Mouse (Mus musculus): ENCODE measurements around the gene Mast4. TPM values are rescaled to one million over a fixed set of nuclear protein-coding genes. Genes with fewer than 3 reads are reported as not detected.

Gene Mast4
- polyA plus RNA-seq, 1 experiment from 2014 or later = 41.8 TPM

GRCm38 (mm10) chr13:102892783-102893182 is 441.5 kb downstream of the Mast4 start:
- H3K9ac ChIP-seq (replicated peaks; ENCODE audit: low read length) = no peak overlapping the region

GRCm38 (mm10) chr13:102889989-102890388 is 444.3 kb downstream of the Mast4 start:
- Histone ChIP-seq H3K36me3 (ENCODE audit: control insufficient read depth, insufficient read depth, low read length) (no peaks in the 10 kb centered on the region), H3K4me1 (ENCODE audit: control insufficient read depth, insufficient read depth, low read length) (peaks cover 10% of the 10 kb centered on the region), H3K4me2 (ENCODE audit: low read length) (no peak overlapping the region), H3K27ac (replicated peaks; ENCODE audit: low read depth, low read length) (no peak overlapping the region), H3K9me3 (ENCODE audit: control insufficient read depth, low read length) (no peaks in the 10 kb centered on the region), H3K9ac (replicated peaks; ENCODE audit: low read length) (no peak overlapping the region), H3K27me3 (ENCODE audit: control insufficient read depth, insufficient read depth, low read length) (no peaks in the 10 kb centered on the region), H3K4me3 (replicated peaks; ENCODE audit: low read depth, low read length) (no peak overlapping the region)
- ATAC-seq (ENCODE audit: low FRiP score, low TSS enrichment) (no peak), DNase-seq (no peak)
- WGBS = 81% methylated on average over 10 of the region's 10 CpGs

More at GRCm38 (mm10) chr13:102892783-102893182, 441.5 kb downstream of the Mast4 start:
- H3K27me3 ChIP-seq (ENCODE audit: control insufficient read depth, insufficient read depth, low read length) = no peaks in the 10 kb centered on the region
- 93% methylated on average over 3 of the region's 3 CpGs for WGBS
- no peak for ATAC-seq (ENCODE audit: low FRiP score, low TSS enrichment)
- no peak overlapping the region for H3K4me3 ChIP-seq (replicated peaks; ENCODE audit: low read depth, low read length)
- H3K27ac ChIP-seq (replicated peaks; ENCODE audit: low read depth, low read length) = no peak overlapping the region
- H3K4me2 ChIP-seq (ENCODE audit: low read length) = no peak overlapping the region
- H3K4me1 ChIP-seq (ENCODE audit: control insufficient read depth, insufficient read depth, low read length) = peaks cover 23% of the 10 kb centered on the region
- H3K36me3 ChIP-seq (ENCODE audit: control insufficient read depth, insufficient read depth, low read length) = no peaks in the 10 kb centered on the region
- no peaks in the 10 kb centered on the region for H3K9me3 ChIP-seq (ENCODE audit: control insufficient read depth, low read length)
- DNase-seq = no peak

GRCm38 (mm10) chr13:102889537-102889936 is 444.8 kb downstream of the Mast4 start:
- no peak for DNase-seq
- H3K27me3 ChIP-seq (ENCODE audit: control insufficient read depth, insufficient read depth, low read length) = no peaks in the 10 kb centered on the region
- 89% methylated on average over 13 of the region's 13 CpGs for WGBS
- H3K4me3 ChIP-seq (replicated peaks; ENCODE audit: low read depth, low read length) = no peak overlapping the region
- no peaks in the 10 kb centered on the region for H3K36me3 ChIP-seq (ENCODE audit: control insufficient read depth, insufficient read depth, low read length)
- no peak for ATAC-seq (ENCODE audit: low FRiP score, low TSS enrichment)
- H3K9me3 ChIP-seq (ENCODE audit: control insufficient read depth, low read length) = no peaks in the 10 kb centered on the region
- H3K9ac ChIP-seq (replicated peaks; ENCODE audit: low read length) = no peak overlapping the region
- no peak overlapping the region for H3K4me2 ChIP-seq (ENCODE audit: low read length)
- no peak overlapping the region for H3K27ac ChIP-seq (replicated peaks; ENCODE audit: low read depth, low read length)
- H3K4me1 ChIP-seq (ENCODE audit: control insufficient read depth, insufficient read depth, low read length) = peaks cover 6% of the 10 kb centered on the region

GRCm38 (mm10) chr13:102888895-102889490 is 445.3 kb downstream of the Mast4 start:
- peak overlapping the region; percentile 20; the same call in 1 of the 2 replicates for H3K27ac ChIP-seq (replicated peaks; ENCODE audit: low read depth, low read length)
- H3K4me3 ChIP-seq (replicated peaks; ENCODE audit: low read depth, low read length) = no peak overlapping the region
- 86% methylated on average over 15 of the region's 15 CpGs for WGBS
- peaks cover under 1% of the 10 kb centered on the region; the same call in 1 of the 2 replicates for H3K4me1 ChIP-seq (ENCODE audit: control insufficient read depth, insufficient read depth, low read length)
- no peak for DNase-seq
- H3K9ac ChIP-seq (replicated peaks; ENCODE audit: low read length) = no peak overlapping the region
- no peak for ATAC-seq (ENCODE audit: low FRiP score, low TSS enrichment)
- H3K9me3 ChIP-seq (ENCODE audit: control insufficient read depth, low read length) = no peaks in the 10 kb centered on the region
- H3K36me3 ChIP-seq (ENCODE audit: control insufficient read depth, insufficient read depth, low read length) = no peaks in the 10 kb centered on the region
- H3K4me2 ChIP-seq (ENCODE audit: low read length) = no peak overlapping the region
- H3K27me3 ChIP-seq (ENCODE audit: control insufficient read depth, insufficient read depth, low read length) = no peaks in the 10 kb centered on the region

DNA sequence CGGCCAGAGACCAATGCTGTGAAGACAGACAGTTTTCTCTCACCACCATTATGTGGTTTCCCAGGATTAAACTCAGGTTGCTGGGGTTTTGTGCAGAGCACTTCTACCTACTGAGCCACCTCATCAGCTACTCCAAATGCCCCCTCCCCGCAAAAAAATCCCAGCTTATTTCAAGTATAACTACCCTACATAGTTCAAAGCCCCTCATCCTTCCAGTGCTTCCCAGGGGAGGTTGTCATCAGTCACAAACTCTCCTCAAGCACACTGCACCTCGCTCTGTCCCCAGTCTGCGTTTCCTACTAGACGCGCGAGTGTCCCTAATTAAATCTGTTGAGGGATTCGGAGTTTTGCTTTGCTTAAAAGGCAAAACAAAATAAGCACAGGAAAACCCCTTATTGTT is 446.1 kb downstream of the Mast4 start:
- H3K4me3 ChIP-seq (replicated peaks; ENCODE audit: low read depth, low read length) = no peak overlapping the region
- H3K9me3 ChIP-seq (ENCODE audit: control insufficient read depth, low read length) = no peaks in the 10 kb centered on the region
- peak; percentile 39 for DNase-seq
- no peaks in the 10 kb centered on the region for H3K36me3 ChIP-seq (ENCODE audit: control insufficient read depth, insufficient read depth, low read length)
- no peak overlapping the region for H3K27ac ChIP-seq (replicated peaks; ENCODE audit: low read depth, low read length)
- H3K4me2 ChIP-seq (ENCODE audit: low read length) = no peak overlapping the region
- H3K27me3 ChIP-seq (ENCODE audit: control insufficient read depth, insufficient read depth, low read length) = no peaks in the 10 kb centered on the region
- H3K9ac ChIP-seq (replicated peaks; ENCODE audit: low read length) = no peak overlapping the region
- no peak for ATAC-seq (ENCODE audit: low FRiP score, low TSS enrichment)
- no peaks in the 10 kb centered on the region for H3K4me1 ChIP-seq (ENCODE audit: control insufficient read depth, insufficient read depth, low read length)
- WGBS = 68% methylated on average over 8 of the region's 8 CpGs

DNA sequence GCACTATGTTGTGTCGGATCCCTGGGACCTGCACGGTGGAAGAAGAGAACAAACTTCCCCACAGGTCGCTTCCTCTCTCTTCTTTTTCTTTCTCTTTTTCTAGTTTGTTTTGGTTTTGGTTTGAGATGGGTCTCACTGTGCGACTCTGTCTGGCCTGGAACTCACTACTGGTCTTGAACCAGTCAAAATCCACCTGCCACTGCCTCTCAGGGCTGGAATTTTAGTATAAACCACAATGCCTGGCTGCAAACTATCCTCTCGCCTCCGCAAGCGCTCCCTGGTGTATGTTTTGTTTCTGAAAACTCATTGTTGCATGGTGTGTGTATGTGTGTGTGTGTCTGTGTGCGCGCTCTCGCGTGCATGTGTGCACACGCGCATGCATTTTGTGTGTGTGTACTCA is 446.8 kb downstream of the Mast4 start:
- no peak overlapping the region for H3K27ac ChIP-seq (replicated peaks; ENCODE audit: low read depth, low read length)
- no peak for DNase-seq
- no peaks in the 10 kb centered on the region for H3K4me1 ChIP-seq (ENCODE audit: control insufficient read depth, insufficient read depth, low read length)
- no peak overlapping the region for H3K4me2 ChIP-seq (ENCODE audit: low read length)
- no peaks in the 10 kb centered on the region for H3K36me3 ChIP-seq (ENCODE audit: control insufficient read depth, insufficient read depth, low read length)
- H3K27me3 ChIP-seq (ENCODE audit: control insufficient read depth, insufficient read depth, low read length) = no peaks in the 10 kb centered on the region
- no peak overlapping the region for H3K9ac ChIP-seq (replicated peaks; ENCODE audit: low read length)
- WGBS = 97% methylated on average over 13 of the region's 13 CpGs
- H3K9me3 ChIP-seq (ENCODE audit: control insufficient read depth, low read length) = no peaks in the 10 kb centered on the region
- no peak for ATAC-seq (ENCODE audit: low FRiP score, low TSS enrichment)
- H3K4me3 ChIP-seq (replicated peaks; ENCODE audit: low read depth, low read length) = no peak overlapping the region

DNA sequence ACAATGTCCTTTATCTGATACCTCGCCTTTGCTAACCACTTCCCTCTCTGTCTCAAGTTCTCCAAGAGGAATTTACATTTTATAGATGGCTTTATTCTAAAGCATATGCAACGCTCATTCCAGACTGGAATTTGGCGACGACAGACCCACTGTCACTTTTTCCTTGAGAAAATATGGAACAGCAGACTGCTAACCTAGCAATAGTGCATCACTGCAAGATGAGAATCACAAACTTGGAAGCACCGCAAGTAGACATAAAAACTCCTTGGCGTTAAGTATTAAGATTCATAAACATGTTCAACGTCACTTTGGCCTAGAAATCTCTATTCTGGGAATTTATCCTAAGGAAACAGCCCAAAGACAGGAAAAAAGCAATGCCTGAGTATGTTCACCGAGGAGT is 447.5 kb downstream of the Mast4 start:
- no peak overlapping the region for H3K27ac ChIP-seq (replicated peaks; ENCODE audit: low read depth, low read length)
- H3K4me2 ChIP-seq (ENCODE audit: low read length) = no peak overlapping the region
- H3K4me1 ChIP-seq (ENCODE audit: control insufficient read depth, insufficient read depth, low read length) = no peaks in the 10 kb centered on the region
- ATAC-seq (ENCODE audit: low FRiP score, low TSS enrichment) (no peak), DNase-seq (no peak)
- 60% methylated on average over 8 of the region's 8 CpGs for WGBS
- no peaks in the 10 kb centered on the region for H3K27me3 ChIP-seq (ENCODE audit: control insufficient read depth, insufficient read depth, low read length)
- H3K9me3 ChIP-seq (ENCODE audit: control insufficient read depth, low read length) = no peaks in the 10 kb centered on the region
- no peak overlapping the region for H3K4me3 ChIP-seq (replicated peaks; ENCODE audit: low read depth, low read length)
- H3K9ac ChIP-seq (replicated peaks; ENCODE audit: low read length) = no peak overlapping the region
- H3K36me3 ChIP-seq (ENCODE audit: control insufficient read depth, insufficient read depth, low read length) = no peaks in the 10 kb centered on the region

DNA sequence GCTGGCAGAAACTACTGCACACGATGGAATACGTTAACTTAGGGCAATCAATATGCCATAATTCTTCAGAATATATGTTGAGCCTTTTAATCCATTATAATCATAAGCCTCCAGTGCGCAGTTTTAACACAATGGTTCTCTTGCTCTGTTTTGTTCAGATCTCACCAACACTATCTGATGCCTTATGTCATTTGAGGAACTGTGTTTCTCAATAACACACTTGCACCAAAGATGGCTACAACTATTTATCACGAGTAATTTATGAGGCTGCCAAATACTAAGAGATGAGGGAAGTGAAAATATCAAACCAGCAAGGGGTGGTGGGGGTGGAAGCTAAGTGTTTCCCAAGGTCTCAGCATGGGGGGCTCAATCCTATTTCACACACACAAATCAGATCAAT is 448.1 kb downstream of the Mast4 start:
- H3K27ac ChIP-seq (replicated peaks; ENCODE audit: low read depth, low read length) = no peak overlapping the region
- no peaks in the 10 kb centered on the region for H3K4me1 ChIP-seq (ENCODE audit: control insufficient read depth, insufficient read depth, low read length)
- no peaks in the 10 kb centered on the region for H3K9me3 ChIP-seq (ENCODE audit: control insufficient read depth, low read length)
- no peak overlapping the region for H3K9ac ChIP-seq (replicated peaks; ENCODE audit: low read length)
- H3K36me3 ChIP-seq (ENCODE audit: control insufficient read depth, insufficient read depth, low read length) = no peaks in the 10 kb centered on the region
- no peak for ATAC-seq (ENCODE audit: low FRiP score, low TSS enrichment)
- no peak overlapping the region for H3K4me3 ChIP-seq (replicated peaks; ENCODE audit: low read depth, low read length)
- no peaks in the 10 kb centered on the region for H3K27me3 ChIP-seq (ENCODE audit: control insufficient read depth, insufficient read depth, low read length)
- H3K4me2 ChIP-seq (ENCODE audit: low read length) = no peak overlapping the region
- DNase-seq = no peak
- WGBS = 42% methylated on average over 4 of the region's 4 CpGs

DNA sequence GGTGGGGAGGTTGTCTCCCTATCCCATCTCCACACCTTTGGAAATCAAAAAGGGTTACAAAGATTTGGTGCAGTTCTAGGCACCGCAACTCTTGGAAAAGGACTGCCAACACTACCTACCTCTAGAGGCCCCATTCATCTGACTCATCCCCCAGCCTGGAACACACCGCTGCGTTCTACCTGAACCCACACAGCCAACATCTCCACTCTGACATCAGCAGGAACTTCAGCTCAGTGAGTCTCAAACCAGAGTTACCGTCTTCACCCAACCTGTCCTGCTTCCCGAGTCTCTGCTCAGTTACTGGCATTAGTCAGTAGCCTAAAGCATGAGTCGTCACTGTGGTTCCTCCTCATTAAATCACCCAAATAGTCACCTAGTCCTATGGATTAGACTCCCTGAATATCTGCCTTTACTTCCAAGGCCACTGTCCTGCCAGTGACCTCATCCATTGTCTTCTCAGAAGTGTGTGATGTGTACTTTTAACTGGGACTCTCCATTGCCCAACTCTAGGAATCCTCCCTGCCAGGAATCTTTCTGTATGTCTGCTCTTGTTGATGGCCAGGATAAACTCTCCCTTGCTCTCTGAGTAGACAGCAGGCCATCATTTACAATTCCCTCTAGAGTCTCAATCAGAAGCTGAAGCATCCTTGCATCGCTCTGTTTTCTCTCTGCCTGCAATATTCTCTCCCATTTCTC is 453.8 kb downstream of the Mast4 start:
- DNase-seq (no peak), ATAC-seq (ENCODE audit: low FRiP score, low TSS enrichment) (no peak)
- H3K27me3 ChIP-seq (ENCODE audit: control insufficient read depth, insufficient read depth, low read length) = no peaks in the 10 kb centered on the region
- H3K9ac ChIP-seq (replicated peaks; ENCODE audit: low read length) = no peak overlapping the region
- no peak overlapping the region for H3K27ac ChIP-seq (replicated peaks; ENCODE audit: low read depth, low read length)
- H3K4me2 ChIP-seq (ENCODE audit: low read length) = no peak overlapping the region
- H3K4me1 ChIP-seq (ENCODE audit: control insufficient read depth, insufficient read depth, low read length) = peaks cover 8% of the 10 kb centered on the region; the same call in 1 of the 2 replicates
- H3K36me3 ChIP-seq (ENCODE audit: control insufficient read depth, insufficient read depth, low read length) = no peaks in the 10 kb centered on the region
- no peak overlapping the region for H3K4me3 ChIP-seq (replicated peaks; ENCODE audit: low read depth, low read length)
- 96% methylated on average over 7 of the region's 7 CpGs for WGBS
- H3K9me3 ChIP-seq (ENCODE audit: control insufficient read depth, low read length) = no peaks in the 10 kb centered on the region

All from midbrain, embryonic 14.5 days (tissue).